Mouse (Mus musculus) spleen, adult 2 months (tissue): ENCODE results near the gene Cntnap2.

Experiments used
- CTCF ChIP-seq: fragments of 200-500 bp; IDR thresholded peaks from 2 replicates; pipeline ENCODE4 v1.5.1; 2011; ENCODE audit warnings: mild to moderate bottlenecking, inconsistent platforms; ENCODE audit not compliant: insufficient read depth, insufficient read length, insufficient replicate concordance; ENCODE audit errors: extremely low read depth
- POLR2A ChIP-seq: fragments of 200-500 bp; IDR thresholded peaks from 2 replicates; pipeline ENCODE4 v1.6.1; 2011; ENCODE audit warnings: low read depth, low read length, inconsistent platforms

GRCm38 (mm10) chr6:47306954-47307353 is 2247.8 kb downstream of the Cntnap2 start:
- TF ChIP-seq CTCF: no peak
- no peak for TF ChIP-seq POLR2A
